Mouse (Mus musculus): ENCODE results near the gene Mrpl55. TPM values are rescaled to one million over a fixed set of nuclear protein-coding genes. Genes with fewer than 3 reads are reported as not detected.
"Not testable (repeated sequence)": the region's sequence is repeated elsewhere in the genome, so short reads cannot be mapped to it uniquely, and the experiment has no call there.

The Mrpl55 gene
- polyA plus RNA-seq, 1 experiment from 2014 or later, result 104 TPM

GRCm38 (mm10) chr11:59210020-59210419 is 7.7 kb downstream of the Mrpl55 start:
- Histone ChIP-seq H3K9me3 (ENCODE audit: control insufficient read depth, low read length) (no peaks in the 10 kb centered on the region), H3K27me3 (replicated peaks; ENCODE audit: control insufficient read depth, insufficient read depth, low read length) (no peaks in the 10 kb centered on the region), H3K4me3 (ENCODE audit: low read length) (no peak overlapping the region), H3K36me3 (ENCODE audit: control insufficient read depth, insufficient read depth, low read length) (no peaks in the 10 kb centered on the region), H3K27ac (ENCODE audit: low read length) (peak overlapping the region; percentile 13; the same call in 1 of the 2 replicates), H3K4me2 (ENCODE audit: low read depth, low read length) (no peak overlapping the region), H3K9ac (ENCODE audit: low read depth, low read length) (no peak overlapping the region), H3K4me1 (ENCODE audit: control insufficient read depth, insufficient read depth, low read length) (peaks cover 11% of the 10 kb centered on the region)
- 87% methylated on average over 4 of the region's 4 CpGs for WGBS
- no peak for ATAC-seq

- WGBS, result 83% methylated on average over 9 of the region's 9 CpGs
- peaks cover 11% of the 10 kb centered on the region for H3K4me1 ChIP-seq (ENCODE audit: control insufficient read depth, insufficient read depth, low read length)
- not testable (repeated sequence) for H3K4me2 ChIP-seq (ENCODE audit: low read depth, low read length); H3K9ac ChIP-seq (ENCODE audit: low read depth, low read length); H3K4me3 ChIP-seq (ENCODE audit: low read length); H3K27ac ChIP-seq (ENCODE audit: low read length); ATAC-seq; H3K9me3 ChIP-seq (ENCODE audit: control insufficient read depth, low read length); H3K36me3 ChIP-seq (ENCODE audit: control insufficient read depth, insufficient read depth, low read length); H3K27me3 ChIP-seq (replicated peaks; ENCODE audit: control insufficient read depth, insufficient read depth, low read length)
These were observed 9.3 kb downstream of the Mrpl55 start for GRCm38 (mm10) chr11:59211561-59211960.

GRCm38 (mm10) chr11:59212320-59212719 is 10.0 kb downstream of the Mrpl55 start:
- H3K27me3 ChIP-seq (replicated peaks; ENCODE audit: control insufficient read depth, insufficient read depth, low read length); H3K4me2 ChIP-seq (ENCODE audit: low read depth, low read length); H3K36me3 ChIP-seq (ENCODE audit: control insufficient read depth, insufficient read depth, low read length); H3K9ac ChIP-seq (ENCODE audit: low read depth, low read length); H3K9me3 ChIP-seq (ENCODE audit: control insufficient read depth, low read length); H3K27ac ChIP-seq (ENCODE audit: low read length); H3K4me3 ChIP-seq (ENCODE audit: low read length); ATAC-seq: not testable (repeated sequence)
- peaks cover 14% of the 10 kb centered on the region for H3K4me1 ChIP-seq (ENCODE audit: control insufficient read depth, insufficient read depth, low read length)
- whole genome bisulfite sequencing, result 72% methylated on average over 12 of the region's 12 CpGs

GRCm38 (mm10) chr11:59212892-59213494 is 10.7 kb downstream of the Mrpl55 start:
- no peaks in the 10 kb centered on the region for H3K27me3 ChIP-seq (replicated peaks; ENCODE audit: control insufficient read depth, insufficient read depth, low read length)

GRCm38 (mm10) chr11:59216955-59217354 is 14.7 kb downstream of the Mrpl55 start:
- Histone ChIP-seq H3K27ac (ENCODE audit: low read length) (no peak overlapping the region), H3K36me3 (ENCODE audit: control insufficient read depth, insufficient read depth, low read length) (no peaks in the 10 kb centered on the region), H3K27me3 (replicated peaks; ENCODE audit: control insufficient read depth, insufficient read depth, low read length) (no peaks in the 10 kb centered on the region), H3K9ac (ENCODE audit: low read depth, low read length) (no peak overlapping the region), H3K4me3 (ENCODE audit: low read length) (no peak overlapping the region), H3K4me2 (ENCODE audit: low read depth, low read length) (no peak overlapping the region), H3K4me1 (ENCODE audit: control insufficient read depth, insufficient read depth, low read length) (peaks cover 29% of the 10 kb centered on the region), H3K9me3 (ENCODE audit: control insufficient read depth, low read length) (no peaks in the 10 kb centered on the region)
- no peak for ATAC-seq
- 85% methylated on average over 3 of the region's 3 CpGs for WGBS

More at GRCm38 (mm10) chr11:59212892-59213494, 10.7 kb downstream of the Mrpl55 start:
- H3K36me3 ChIP-seq (ENCODE audit: control insufficient read depth, insufficient read depth, low read length), result no peaks in the 10 kb centered on the region
- peaks cover 16% of the 10 kb centered on the region for H3K4me1 ChIP-seq (ENCODE audit: control insufficient read depth, insufficient read depth, low read length)
- no peak for ATAC-seq
- no peak overlapping the region for H3K27ac ChIP-seq (ENCODE audit: low read length)
- H3K9me3 ChIP-seq (ENCODE audit: control insufficient read depth, low read length), result no peaks in the 10 kb centered on the region
- H3K9ac ChIP-seq (ENCODE audit: low read depth, low read length), result no peak overlapping the region
- WGBS, result 91% methylated on average over 12 of the region's 12 CpGs
- H3K4me2 ChIP-seq (ENCODE audit: low read depth, low read length), result no peak overlapping the region
- H3K4me3 ChIP-seq (ENCODE audit: low read length), result no peak overlapping the region

GRCm38 (mm10) chr11:59218389-59218998 is 16.2 kb downstream of the Mrpl55 start:
- H3K9me3 ChIP-seq (ENCODE audit: control insufficient read depth, low read length), result no peaks in the 10 kb centered on the region
- H3K4me3 ChIP-seq (ENCODE audit: low read length), result no peak overlapping the region
- peak; percentile 77 for ATAC-seq
- no peak overlapping the region for H3K9ac ChIP-seq (ENCODE audit: low read depth, low read length)
- peaks cover 40% of the 10 kb centered on the region for H3K4me1 ChIP-seq (ENCODE audit: control insufficient read depth, insufficient read depth, low read length)
- H3K36me3 ChIP-seq (ENCODE audit: control insufficient read depth, insufficient read depth, low read length), result no peaks in the 10 kb centered on the region
- H3K27me3 ChIP-seq (replicated peaks; ENCODE audit: control insufficient read depth, insufficient read depth, low read length), result no peaks in the 10 kb centered on the region
- no peak overlapping the region for H3K4me2 ChIP-seq (ENCODE audit: low read depth, low read length)
- peak overlapping the region; percentile 25 for H3K27ac ChIP-seq (ENCODE audit: low read length)
- 61% methylated on average over 4 of the region's 4 CpGs for WGBS

- Histone ChIP-seq H3K4me1 (ENCODE audit: control insufficient read depth, insufficient read depth, low read length) (peaks cover 45% of the 10 kb centered on the region), H3K27me3 (replicated peaks; ENCODE audit: control insufficient read depth, insufficient read depth, low read length) (no peaks in the 10 kb centered on the region), H3K27ac (ENCODE audit: low read length) (no peak overlapping the region), H3K9me3 (ENCODE audit: control insufficient read depth, low read length) (no peaks in the 10 kb centered on the region), H3K9ac (ENCODE audit: low read depth, low read length) (no peak overlapping the region), H3K4me3 (ENCODE audit: low read length) (no peak overlapping the region), H3K4me2 (ENCODE audit: low read depth, low read length) (no peak overlapping the region), H3K36me3 (ENCODE audit: control insufficient read depth, insufficient read depth, low read length) (no peaks in the 10 kb centered on the region)
- no peak for ATAC-seq
These were observed 16.8 kb downstream of the Mrpl55 start for GRCm38 (mm10) chr11:59219064-59219463.

- H3K27me3 ChIP-seq (replicated peaks; ENCODE audit: control insufficient read depth, insufficient read depth, low read length), result no peaks in the 10 kb centered on the region
- H3K9me3 ChIP-seq (ENCODE audit: control insufficient read depth, low read length), result no peaks in the 10 kb centered on the region
- peaks cover 61% of the 10 kb centered on the region for H3K4me1 ChIP-seq (ENCODE audit: control insufficient read depth, insufficient read depth, low read length)
- no peaks in the 10 kb centered on the region for H3K36me3 ChIP-seq (ENCODE audit: control insufficient read depth, insufficient read depth, low read length)
- no peak overlapping the region for H3K4me3 ChIP-seq (ENCODE audit: low read length)
- H3K27ac ChIP-seq (ENCODE audit: low read length), result no peak overlapping the region; the same call in 1 of the 2 replicates
- no peak for ATAC-seq
- H3K9ac ChIP-seq (ENCODE audit: low read depth, low read length), result no peak overlapping the region
- no peak overlapping the region for H3K4me2 ChIP-seq (ENCODE audit: low read depth, low read length)
These were observed 19.3 kb downstream of the Mrpl55 start for GRCm38 (mm10) chr11:59221604-59222003.

- no peak for ATAC-seq
- H3K36me3 ChIP-seq (ENCODE audit: control insufficient read depth, insufficient read depth, low read length), result no peaks in the 10 kb centered on the region
- no peak overlapping the region for H3K27ac ChIP-seq (ENCODE audit: low read length)
- H3K9me3 ChIP-seq (ENCODE audit: control insufficient read depth, low read length), result no peaks in the 10 kb centered on the region
- no peak overlapping the region for H3K9ac ChIP-seq (ENCODE audit: low read depth, low read length)
- H3K27me3 ChIP-seq (replicated peaks; ENCODE audit: control insufficient read depth, insufficient read depth, low read length), result no peaks in the 10 kb centered on the region
- no peak overlapping the region for H3K4me3 ChIP-seq (ENCODE audit: low read length)
- peaks cover 59% of the 10 kb centered on the region for H3K4me1 ChIP-seq (ENCODE audit: control insufficient read depth, insufficient read depth, low read length)
- 77% methylated on average over 4 of the region's 4 CpGs for WGBS
- H3K4me2 ChIP-seq (ENCODE audit: low read depth, low read length), result peak overlapping the region; percentile 20; the same call in 1 of the 2 replicates
These were observed 20.0 kb downstream of the Mrpl55 start for GRCm38 (mm10) chr11:59222306-59222705.

- no peak for ATAC-seq
- no peak overlapping the region for H3K9ac ChIP-seq (ENCODE audit: low read depth, low read length)
- H3K4me3 ChIP-seq (ENCODE audit: low read length), result no peak overlapping the region
- H3K27me3 ChIP-seq (replicated peaks; ENCODE audit: control insufficient read depth, insufficient read depth, low read length), result no peaks in the 10 kb centered on the region
- no peaks in the 10 kb centered on the region for H3K9me3 ChIP-seq (ENCODE audit: control insufficient read depth, low read length)
- no peaks in the 10 kb centered on the region for H3K36me3 ChIP-seq (ENCODE audit: control insufficient read depth, insufficient read depth, low read length)
- WGBS, result 85% methylated on average over 3 of the region's 3 CpGs
- no peak overlapping the region for H3K27ac ChIP-seq (ENCODE audit: low read length)
- peaks cover 51% of the 10 kb centered on the region for H3K4me1 ChIP-seq (ENCODE audit: control insufficient read depth, insufficient read depth, low read length)
- H3K4me2 ChIP-seq (ENCODE audit: low read depth, low read length), result no peak overlapping the region
These were observed 21.7 kb downstream of the Mrpl55 start for GRCm38 (mm10) chr11:59224025-59224424.

All from intestine, embryonic 16.5 days (tissue).